Mouse (Mus musculus): ENCODE results near the gene Gab2. TPM values are rescaled to one million over a fixed set of nuclear protein-coding genes. Genes with fewer than 3 reads are reported as not detected.
A peak's percentile ranks its signal among the peaks of the same experiment; 100 is the strongest.

Gab2 gene
- polyA plus RNA-seq, 1 experiment from 2014 or later = 3.4 TPM

DNA sequence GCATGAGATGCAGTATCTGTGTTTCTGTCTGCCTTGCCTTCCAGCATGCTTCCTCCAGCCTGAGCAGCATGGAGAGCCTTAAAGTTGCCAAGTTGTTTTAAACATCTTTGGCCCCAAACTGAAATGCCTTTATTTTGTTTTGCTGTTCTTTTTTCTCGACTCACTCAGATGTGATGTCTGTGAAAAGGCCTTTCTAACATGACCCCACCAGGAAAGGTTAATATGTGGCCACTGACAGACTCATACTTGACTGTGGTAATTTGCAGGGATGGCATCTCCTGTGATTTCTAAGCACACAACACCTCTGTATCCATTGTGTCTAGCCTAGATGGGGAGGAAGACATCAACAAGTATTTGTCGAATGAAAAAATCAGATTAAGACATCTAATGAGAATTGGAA lies 215.6 kb downstream of the Gab2 start:
- Histone ChIP-seq H3K9ac (ENCODE audit: low read length) (no peak overlapping the region), H3K4me2 (replicated peaks; ENCODE audit: low read depth) (no peak overlapping the region), H3K9me3 (ENCODE audit: control insufficient read depth, low read length) (no peaks in the 10 kb centered on the region), H3K27me3 (ENCODE audit: control insufficient read depth, insufficient read depth, low read length) (no peaks in the 10 kb centered on the region), H3K4me3 (ENCODE audit: low read depth, low read length) (no peak overlapping the region), H3K4me1 (replicated peaks; ENCODE audit: control insufficient read depth, insufficient read depth) (no peaks in the 10 kb centered on the region), H3K27ac (replicated peaks) (no peak overlapping the region), H3K36me3 (ENCODE audit: control insufficient read depth, insufficient read depth, low read length) (no peaks in the 10 kb centered on the region; the same call in 1 of the 2 replicates)
- no peak for TF ChIP-seq EP300 (optimal IDR thresholded peaks at IDR 0.05)
- DNase-seq (ENCODE audit: low spot score) (no peak), ATAC-seq (ENCODE audit: low FRiP score, low TSS enrichment) (no peak)
- 54% methylated on average over 2 of the region's 2 CpGs for WGBS

DNA sequence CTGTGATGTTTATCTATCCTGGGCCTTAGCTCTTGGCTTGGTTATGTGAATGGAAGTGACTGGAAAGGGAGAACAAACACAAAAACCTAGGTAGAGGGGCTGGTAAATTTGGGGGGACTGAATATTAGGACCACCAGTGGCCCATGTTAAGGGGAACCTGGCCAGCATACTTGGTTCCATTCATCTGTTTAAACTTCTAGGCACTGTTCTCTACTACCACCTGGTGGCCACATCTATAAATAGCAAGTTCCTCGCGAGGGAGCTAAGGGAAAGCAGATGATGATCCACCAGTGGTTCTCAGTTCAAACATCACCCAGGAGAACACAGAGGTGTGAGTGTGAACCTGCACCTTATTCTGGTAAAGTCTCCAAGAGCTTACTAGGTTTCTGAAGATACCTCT lies 216.1 kb downstream of the Gab2 start:
- H3K4me3 ChIP-seq (ENCODE audit: low read depth, low read length) = no peak overlapping the region
- H3K4me1 ChIP-seq (replicated peaks; ENCODE audit: control insufficient read depth, insufficient read depth) = no peaks in the 10 kb centered on the region
- DNase-seq (ENCODE audit: low spot score) = peak; percentile 46
- H3K27me3 ChIP-seq (ENCODE audit: control insufficient read depth, insufficient read depth, low read length) = no peaks in the 10 kb centered on the region
- H3K9ac ChIP-seq (ENCODE audit: low read length) = no peak overlapping the region
- H3K9me3 ChIP-seq (ENCODE audit: control insufficient read depth, low read length) = no peaks in the 10 kb centered on the region
- WGBS = 0% methylated on average over 2 of the region's 2 CpGs
- TF ChIP-seq CTCF (IDR thresholded peaks at IDR 0.05; ENCODE audit: low read depth) (peak; percentile 94), EP300 (optimal IDR thresholded peaks at IDR 0.05) (no peak)
- H3K36me3 ChIP-seq (ENCODE audit: control insufficient read depth, insufficient read depth, low read length) = no peaks in the 10 kb centered on the region; the same call in 1 of the 2 replicates
- H3K4me2 ChIP-seq (replicated peaks; ENCODE audit: low read depth) = no peak overlapping the region
- H3K27ac ChIP-seq (replicated peaks) = no peak overlapping the region
- peak; percentile 15; the same call in 1 of the 2 replicates for ATAC-seq (ENCODE audit: low FRiP score, low TSS enrichment)

- Histone ChIP-seq H3K27ac (replicated peaks) (no peak overlapping the region), H3K36me3 (ENCODE audit: control insufficient read depth, insufficient read depth, low read length) (no peaks in the 10 kb centered on the region; the same call in 1 of the 2 replicates), H3K4me1 (replicated peaks; ENCODE audit: control insufficient read depth, insufficient read depth) (no peaks in the 10 kb centered on the region), H3K27me3 (ENCODE audit: control insufficient read depth, insufficient read depth, low read length) (no peaks in the 10 kb centered on the region), H3K4me3 (ENCODE audit: low read depth, low read length) (no peak overlapping the region), H3K9me3 (ENCODE audit: control insufficient read depth, low read length) (no peaks in the 10 kb centered on the region), H3K9ac (ENCODE audit: low read length) (no peak overlapping the region), H3K4me2 (replicated peaks; ENCODE audit: low read depth) (no peak overlapping the region)
- TF ChIP-seq CTCF (IDR thresholded peaks at IDR 0.05; ENCODE audit: low read depth) = no peak
- no peak for TF ChIP-seq EP300 (optimal IDR thresholded peaks at IDR 0.05)
- DNase-seq (ENCODE audit: low spot score) (no peak), ATAC-seq (ENCODE audit: low FRiP score, low TSS enrichment) (no peak)
- WGBS = 92% methylated on average over 2 of the region's 2 CpGs
Measured at GRCm38 (mm10) chr7:97298279-97298678, 216.9 kb downstream of the Gab2 start.

- H3K4me1 ChIP-seq (replicated peaks; ENCODE audit: control insufficient read depth, insufficient read depth) = no peaks in the 10 kb centered on the region
- no peaks in the 10 kb centered on the region for H3K27me3 ChIP-seq (ENCODE audit: control insufficient read depth, insufficient read depth, low read length)
- WGBS = 83% methylated on average over 6 of the region's 6 CpGs
- H3K9ac ChIP-seq (ENCODE audit: low read length) = no peak overlapping the region
- DNase-seq (ENCODE audit: low spot score) = no peak
- TF ChIP-seq CTCF (IDR thresholded peaks at IDR 0.05; ENCODE audit: low read depth) = no peak
- TF ChIP-seq EP300 (optimal IDR thresholded peaks at IDR 0.05) = no peak
- peaks cover under 1% of the 10 kb centered on the region for H3K36me3 ChIP-seq (ENCODE audit: control insufficient read depth, insufficient read depth, low read length)
- H3K9me3 ChIP-seq (ENCODE audit: control insufficient read depth, low read length) = no peaks in the 10 kb centered on the region
- H3K4me2 ChIP-seq (replicated peaks; ENCODE audit: low read depth) = no peak overlapping the region
- H3K4me3 ChIP-seq (ENCODE audit: low read depth, low read length) = no peak overlapping the region
- no peak overlapping the region for H3K27ac ChIP-seq (replicated peaks)
- no peak for ATAC-seq (ENCODE audit: low FRiP score, low TSS enrichment)
Measured at GRCm38 (mm10) chr7:97298943-97299342, 217.6 kb downstream of the Gab2 start.

DNA sequence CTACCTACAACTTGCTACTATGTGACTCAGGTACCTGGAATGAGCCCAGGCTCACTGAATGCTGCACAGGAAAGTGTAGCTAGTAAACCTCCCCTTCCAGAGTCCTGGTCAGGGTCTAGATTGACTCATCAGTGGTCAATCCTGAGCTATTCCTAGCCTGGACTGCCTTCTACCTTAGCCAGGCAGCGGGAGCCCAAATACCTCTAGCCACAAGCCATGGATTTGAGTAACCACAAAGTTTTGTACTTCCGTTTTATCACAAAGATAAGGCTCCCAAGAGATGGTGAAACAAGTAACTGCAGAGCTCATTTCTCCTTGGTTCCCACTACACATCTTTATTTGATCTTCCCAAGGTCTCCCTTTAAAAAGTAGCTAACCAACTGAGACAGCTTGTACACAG lies 219.5 kb downstream of the Gab2 start:
- Histone ChIP-seq H3K9ac (ENCODE audit: low read length) (no peak overlapping the region), H3K27ac (replicated peaks) (no peak overlapping the region), H3K9me3 (ENCODE audit: control insufficient read depth, low read length) (no peaks in the 10 kb centered on the region), H3K36me3 (ENCODE audit: control insufficient read depth, insufficient read depth, low read length) (peaks cover 13% of the 10 kb centered on the region), H3K27me3 (ENCODE audit: control insufficient read depth, insufficient read depth, low read length) (no peaks in the 10 kb centered on the region), H3K4me1 (replicated peaks; ENCODE audit: control insufficient read depth, insufficient read depth) (no peaks in the 10 kb centered on the region), H3K4me2 (replicated peaks; ENCODE audit: low read depth) (no peak overlapping the region), H3K4me3 (ENCODE audit: low read depth, low read length) (no peak overlapping the region)
- ATAC-seq (ENCODE audit: low FRiP score, low TSS enrichment) = no peak
- WGBS = 82% methylated on average over 2 of the region's 2 CpGs
- TF ChIP-seq CTCF (IDR thresholded peaks at IDR 0.05; ENCODE audit: low read depth) (no peak), EP300 (optimal IDR thresholded peaks at IDR 0.05) (no peak)
- DNase-seq (ENCODE audit: low spot score) = peak; percentile 11

GRCm38 (mm10) chr7:97301321-97301720 lies 219.9 kb downstream of the Gab2 start:
- Histone ChIP-seq H3K9me3 (ENCODE audit: control insufficient read depth, low read length) (no peaks in the 10 kb centered on the region), H3K9ac (ENCODE audit: low read length) (no peak overlapping the region), H3K4me2 (replicated peaks; ENCODE audit: low read depth) (no peak overlapping the region), H3K27me3 (ENCODE audit: control insufficient read depth, insufficient read depth, low read length) (no peaks in the 10 kb centered on the region), H3K4me3 (ENCODE audit: low read depth, low read length) (no peak overlapping the region), H3K36me3 (ENCODE audit: control insufficient read depth, insufficient read depth, low read length) (peaks cover 13% of the 10 kb centered on the region), H3K27ac (replicated peaks) (no peak overlapping the region), H3K4me1 (replicated peaks; ENCODE audit: control insufficient read depth, insufficient read depth) (no peaks in the 10 kb centered on the region)
- DNase-seq (ENCODE audit: low spot score) (no peak), ATAC-seq (ENCODE audit: low FRiP score, low TSS enrichment) (no peak)
- TF ChIP-seq CTCF (IDR thresholded peaks at IDR 0.05; ENCODE audit: low read depth) = no peak
- no peak for TF ChIP-seq EP300 (optimal IDR thresholded peaks at IDR 0.05)
- 87% methylated on average over 8 of the region's 8 CpGs for WGBS
